Mouse (Mus musculus) ovary, adult 18-20 months (tissue): ENCODE measurements at regions not wholly inside any gene's neighbourhood (a gene's known extent, or its start where the extent isn't known, plus 50 kb on each side); places are given as distances from the start of the nearest gene placed in this dataset.

Source experiments
- DNase-seq: peaks from one replicate; pipeline ENCODE4 v3.0.0; 2022; ENCODE audit warnings: low spot score, mixed read lengths

GRCm38 (mm10) chr2:161470844-161471243, 362.0 kb upstream of the Chd6 start:
- DNase-seq: no peak

- DNase-seq: no peak
Measured at GRCm38 (mm10) chr2:161470025-161470424, 361.1 kb upstream of the Chd6 start.

GRCm38 (mm10) chr2:161467035-161467434, 358.2 kb upstream of the Chd6 start:
- no peak for DNase-seq

GRCm38 (mm10) chr2:161460600-161460999, 351.7 kb upstream of the Chd6 start:
- DNase-seq: no peak

GRCm38 (mm10) chr2:161454466-161454865, 345.6 kb upstream of the Chd6 start:
- no peak for DNase-seq

- no peak for DNase-seq
Measured at GRCm38 (mm10) chr2:161433816-161434215, 324.9 kb upstream of the Chd6 start.

GRCm38 (mm10) chr2:161429294-161429693, 320.4 kb upstream of the Chd6 start:
- no peak for DNase-seq

- DNase-seq: no peak
Measured at GRCm38 (mm10) chr2:161425587-161425986, 316.7 kb upstream of the Chd6 start.

GRCm38 (mm10) chr2:161418062-161418461, 309.2 kb upstream of the Chd6 start:
- no peak for DNase-seq

GRCm38 (mm10) chr2:161416218-161416927, 307.5 kb upstream of the Chd6 start:
- DNase-seq: no peak

- DNase-seq: no peak
Measured at GRCm38 (mm10) chr2:161408306-161408705, 299.4 kb upstream of the Chd6 start.

- DNase-seq: no peak
Measured at GRCm38 (mm10) chr2:161405847-161406384, 297.0 kb upstream of the Chd6 start.

- no peak for DNase-seq
Measured at GRCm38 (mm10) chr2:161398061-161398460, 289.2 kb upstream of the Chd6 start.

- DNase-seq: no peak
Measured at GRCm38 (mm10) chr2:161390954-161391690, 282.2 kb upstream of the Chd6 start.

GRCm38 (mm10) chr2:161389318-161389835, 280.5 kb upstream of the Chd6 start:
- DNase-seq: no peak

GRCm38 (mm10) chr2:161387054-161387453, 278.2 kb upstream of the Chd6 start:
- DNase-seq: no peak

GRCm38 (mm10) chr2:161382411-161382810, 273.5 kb upstream of the Chd6 start:
- DNase-seq: no peak

- DNase-seq: no peak
Measured at GRCm38 (mm10) chr2:161378313-161378712, 269.4 kb upstream of the Chd6 start.

- no peak for DNase-seq
Measured at GRCm38 (mm10) chr2:161362325-161362724, 253.4 kb upstream of the Chd6 start.

- DNase-seq: no peak
Measured at GRCm38 (mm10) chr2:161349110-161349509, 240.2 kb upstream of the Chd6 start.

GRCm38 (mm10) chr2:161344018-161344417, 235.1 kb upstream of the Chd6 start:
- no peak for DNase-seq

- no peak for DNase-seq
Measured at GRCm38 (mm10) chr2:161342648-161343047, 233.8 kb upstream of the Chd6 start.

- peak; percentile 9 for DNase-seq
Measured at GRCm38 (mm10) chr2:161341368-161341891, 232.6 kb upstream of the Chd6 start.
